In genomic region chr15:89623626-89623959, GRCm38 (mm10) we compare ENCODE assay signal across 8 mouse cellular contexts. TPM values are rescaled to one million over a fixed set of nuclear protein-coding genes. Genes with fewer than 3 reads are reported as not detected.
DNase-seq lines count a peak whose midpoint lies in the region; ATAC-seq and TF ChIP-seq lines count a peak whose summit lies in the region.

No protein-coding gene starts in this region.

- peak; percentile 58 for DNase-seq in liver
- peak; percentile 30 for DNase-seq in cerebellum, adult 11-12 months
- DNase-seq in hindbrain, postnatal 0 days (ENCODE audit: low spot score), result peak; percentile 92
- peak; percentile 62 to 76 for DNase-seq in layer of hippocampus, postnatal 36 days
- DNase-seq in right cerebral cortex, postnatal 4 days, result peak; percentile 92

- H3K4me2 ChIP-seq in liver, embryonic 12.5 days, result no peak overlapping the region
- H3K4me2 ChIP-seq in forebrain, embryonic 16.5 days (ENCODE audit: low read length), result no peak overlapping the region
- no peak overlapping the region for H3K4me2 ChIP-seq in hindbrain, postnatal 0 days (ENCODE audit: low read depth, low read length)

- no peaks in the 10 kb centered on the region for H3K27me3 ChIP-seq in liver, embryonic 12.5 days (replicated peaks)
- no peaks in the 10 kb centered on the region for H3K27me3 ChIP-seq in forebrain, embryonic 16.5 days (replicated peaks; ENCODE audit: control insufficient read depth, insufficient read depth, low read length)
- H3K27me3 ChIP-seq in hindbrain, postnatal 0 days (ENCODE audit: insufficient read depth, low read length), result no peaks in the 10 kb centered on the region

- H3K9me3 ChIP-seq in liver, embryonic 12.5 days (replicated peaks), result no peaks in the 10 kb centered on the region
- peaks cover 6% of the 10 kb centered on the region for H3K9me3 ChIP-seq in forebrain, embryonic 16.5 days (ENCODE audit: control insufficient read depth, low read length)
- H3K9me3 ChIP-seq in hindbrain, postnatal 0 days (ENCODE audit: low read length), result no peaks in the 10 kb centered on the region

- no peak overlapping the region for H3K27ac ChIP-seq in liver, embryonic 12.5 days
- H3K27ac ChIP-seq in forebrain, embryonic 16.5 days (ENCODE audit: low read length), result no peak overlapping the region
- no peak overlapping the region for H3K27ac ChIP-seq in hindbrain, postnatal 0 days

- peak; percentile 99 for TF ChIP-seq CTCF in hindbrain, postnatal 0 days (IDR thresholded peaks at IDR 0.05; ENCODE audit: low read depth)

- H3K9ac ChIP-seq in liver, embryonic 12.5 days, result no peak overlapping the region
- no peak overlapping the region for H3K9ac ChIP-seq in forebrain, embryonic 16.5 days (replicated peaks; ENCODE audit: low read depth, low read length)
- no peak overlapping the region for H3K9ac ChIP-seq in hindbrain, postnatal 0 days (replicated peaks; ENCODE audit: low read length)

- WGBS in liver, embryonic 12.5 days (ENCODE audit: insufficient replicate concordance), result 10% methylated on average over 6 of the region's 6 CpGs
- 9% methylated on average over 6 of the region's 6 CpGs for WGBS in forebrain, embryonic 16.5 days
- WGBS in hindbrain, postnatal 0 days, result 3% methylated on average over 6 of the region's 6 CpGs

- H3K4me3 ChIP-seq in liver, embryonic 12.5 days, result no peak overlapping the region
- H3K4me3 ChIP-seq in forebrain, embryonic 16.5 days (replicated peaks; ENCODE audit: low read length), result no peak overlapping the region
- H3K4me3 ChIP-seq in hindbrain, postnatal 0 days (ENCODE audit: low read length), result no peak overlapping the region

- no peaks in the 10 kb centered on the region for H3K36me3 ChIP-seq in liver, embryonic 12.5 days
- no peaks in the 10 kb centered on the region for H3K36me3 ChIP-seq in forebrain, embryonic 16.5 days (ENCODE audit: control insufficient read depth, insufficient read depth)
- no peaks in the 10 kb centered on the region for H3K36me3 ChIP-seq in hindbrain, postnatal 0 days (ENCODE audit: insufficient read depth, low read length)

- no peaks in the 10 kb centered on the region for H3K4me1 ChIP-seq in liver, embryonic 12.5 days
- H3K4me1 ChIP-seq in forebrain, embryonic 16.5 days (replicated peaks; ENCODE audit: control insufficient read depth, insufficient read depth, low read length), result no peaks in the 10 kb centered on the region
- H3K4me1 ChIP-seq in hindbrain, postnatal 0 days (ENCODE audit: insufficient read depth, low read length), result no peaks in the 10 kb centered on the region

- no peak for ATAC-seq in liver, embryonic 12.5 days
- peak; percentile 65 for ATAC-seq in forebrain, embryonic 16.5 days
- ATAC-seq in hindbrain, postnatal 0 days, result peak; percentile 58; the same call in 1 of the 2 replicates
- ATAC-seq in megakaryocyte progenitor cell, adult 5-6 weeks (replicated peaks; ENCODE audit: poor library complexity), result peak; percentile 93

RNA-seq across cellular contexts. Expression of gene Rabl2, which starts 31.9 kb away (rescaled TPM):
- 10.3 and 11.2 TPM in 2 replicates for polyA plus RNA-seq in liver, embryonic 12.5 days (2016; fragmentation: Nextera tagmentation; extraction: Ambion mirVana)
- 53.6 and 64.4 TPM in 2 replicates for polyA plus RNA-seq in forebrain, embryonic 16.5 days (2015; fragmentation: Nextera tagmentation; extraction: Ambion mirVana)
- total RNA-seq in hindbrain, postnatal 0 days (2014; rRNA removed), result 42.2 and 62.1 TPM in 2 replicates
- 59.1 and 66.6 TPM in 2 replicates for polyA plus RNA-seq in hindbrain, postnatal 0 days (2015; fragmentation: Nextera tagmentation; extraction: Ambion mirVana)
- total RNA-seq in layer of hippocampus, postnatal 36 days (2021), result 10 to 100 TPM; 27.1 to 31.2 TPM
- 14.3 and 17.1 TPM in 2 replicates for total RNA-seq in megakaryocyte progenitor cell, adult 5-6 weeks (2015)
- total RNA-seq in megakaryocyte progenitor cell, adult 5-6 weeks (2017), result 7.4 and 11.2 TPM in 2 replicates

RNA-seq across cellular contexts. Expression of gene Acr, which starts 55.5 kb away (rescaled TPM):
- not detected in 2 replicates for polyA plus RNA-seq in liver, embryonic 12.5 days (2016; fragmentation: Nextera tagmentation; extraction: Ambion mirVana)
- 0.92 and 2.3 TPM in 2 replicates for polyA plus RNA-seq in forebrain, embryonic 16.5 days (2015; fragmentation: Nextera tagmentation; extraction: Ambion mirVana)
- 2.4 and 3.3 TPM in 2 replicates for total RNA-seq in hindbrain, postnatal 0 days (2014; rRNA removed)
- polyA plus RNA-seq in hindbrain, postnatal 0 days (2015; fragmentation: Nextera tagmentation; extraction: Ambion mirVana), result 2.1 TPM in 2 replicates
- 1 to 10 TPM in 1 of 2 experiments, under 1 TPM in 1; 0.91 to 1.2 TPM for total RNA-seq in layer of hippocampus, postnatal 36 days (2021)
- total RNA-seq in megakaryocyte progenitor cell, adult 5-6 weeks (2015), result not detected in 2 replicates
- not detected in 2 replicates for total RNA-seq in megakaryocyte progenitor cell, adult 5-6 weeks (2017)

Comparison
In these comparisons a context has a peak if more than half of its experiments do, and no peak if none do; other contexts are left out.
1. DNase-seq: peak in every context shown above with its lines; median percentile 92 in hindbrain, postnatal 0 days; 92 in right cerebral cortex, postnatal 4 days; 69 in layer of hippocampus, postnatal 36 days; 58 in liver; 30 in cerebellum, adult 11-12 months.